Mouse (Mus musculus): Measurements from ENCODE around the gene Pdpr. TPM values are rescaled to one million over a fixed set of nuclear protein-coding genes. Genes with fewer than 3 reads are reported as not detected.
A peak's percentile ranks its signal among the peaks of the same experiment; 100 is the strongest.
"Not testable (repeated sequence)": the region's sequence is repeated elsewhere in the genome, so short reads cannot be mapped to it uniquely, and the experiment has no call there.

Gene Pdpr
- polyA plus RNA-seq, 1 experiment = 14.7 TPM

GRCm38 (mm10) chr8:111058946-111059572 is 35.4 kb upstream of the Pdpr start:
- H3K4me1 ChIP-seq (ENCODE audit: control insufficient read depth, insufficient read depth, low read length) = no peaks in the 10 kb centered on the region
- H3K4me3 ChIP-seq (ENCODE audit: insufficient read depth, low read length) = no peak overlapping the region
- TF ChIP-seq POLR2A (IDR thresholded peaks at IDR 0.05; ENCODE audit: extremely low read depth, insufficient read depth, low read length) = no peak
- TF ChIP-seq CTCF (IDR thresholded peaks at IDR 0.05; ENCODE audit: extremely low read depth, insufficient read depth, low read length) = no peak
- no peak overlapping the region for H3K27ac ChIP-seq (ENCODE audit: insufficient read depth, low read length)

DNA sequence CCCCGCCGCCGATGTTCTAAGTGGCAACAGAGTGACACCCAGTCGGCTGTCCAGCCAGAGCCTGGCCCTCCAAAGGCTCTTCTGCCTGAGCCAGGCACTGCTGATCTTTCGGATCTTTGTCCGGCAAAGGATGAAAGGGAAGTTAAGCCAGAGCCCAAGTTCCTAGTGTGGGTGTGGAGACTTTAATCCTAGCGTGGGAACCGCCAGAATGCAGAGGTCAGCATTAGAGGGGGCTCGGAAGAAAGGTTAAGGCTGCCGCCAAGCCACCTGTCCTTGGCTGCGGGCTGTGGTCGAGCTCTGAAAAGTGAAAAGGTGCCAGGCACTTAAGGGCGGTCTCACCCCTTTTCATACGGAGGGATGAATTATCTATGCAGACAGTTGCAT is 32.8 kb upstream of the Pdpr start:
- no peak for TF ChIP-seq POLR2A (IDR thresholded peaks at IDR 0.05; ENCODE audit: extremely low read depth, insufficient read depth, low read length)
- TF ChIP-seq CTCF (IDR thresholded peaks at IDR 0.05; ENCODE audit: extremely low read depth, insufficient read depth, low read length) = no peak
- H3K27ac ChIP-seq (ENCODE audit: insufficient read depth, low read length) = no peak overlapping the region

GRCm38 (mm10) chr8:111062072-111062757 is 32.2 kb upstream of the Pdpr start:
- no peak for TF ChIP-seq CTCF (IDR thresholded peaks at IDR 0.05; ENCODE audit: extremely low read depth, insufficient read depth, low read length)
- no peak for TF ChIP-seq POLR2A (IDR thresholded peaks at IDR 0.05; ENCODE audit: extremely low read depth, insufficient read depth, low read length)
- H3K27ac ChIP-seq (ENCODE audit: insufficient read depth, low read length) = no peak overlapping the region
- no peaks in the 10 kb centered on the region for H3K4me1 ChIP-seq (ENCODE audit: control insufficient read depth, insufficient read depth, low read length)
- peak overlapping the region; percentile 80 for H3K4me3 ChIP-seq (ENCODE audit: insufficient read depth, low read length)

More for the DNA sequence above, 32.8 kb upstream of the Pdpr start:
- peak overlapping the region; percentile 80 for H3K4me3 ChIP-seq (ENCODE audit: insufficient read depth, low read length)
- no peaks in the 10 kb centered on the region for H3K4me1 ChIP-seq (ENCODE audit: control insufficient read depth, insufficient read depth, low read length)

DNA sequence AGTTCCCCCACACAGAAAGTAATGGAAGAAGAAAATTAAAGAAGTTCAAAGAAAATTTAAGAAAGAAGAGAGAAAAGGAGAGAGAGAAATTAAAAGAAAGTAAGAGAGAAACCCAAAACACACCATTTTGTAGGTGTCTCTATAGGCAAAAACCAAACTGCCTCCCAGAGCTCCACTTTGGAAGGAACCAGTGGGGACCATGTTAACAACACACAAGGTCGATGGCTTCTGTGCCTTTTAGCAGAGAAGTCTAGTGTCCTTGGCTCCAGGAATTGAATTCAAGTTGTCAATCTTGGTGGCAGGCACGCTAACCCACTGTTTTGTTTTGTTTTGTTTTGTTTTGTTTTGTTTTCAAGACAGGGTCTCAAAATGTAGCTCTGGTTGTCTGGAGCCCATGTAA is 31.5 kb upstream of the Pdpr start:
- Histone ChIP-seq H3K4me1 (ENCODE audit: control insufficient read depth, insufficient read depth, low read length) (no peaks in the 10 kb centered on the region), H3K4me3 (ENCODE audit: insufficient read depth, low read length) (no peak overlapping the region), H3K27ac (ENCODE audit: insufficient read depth, low read length) (no peak overlapping the region)
- no peak for TF ChIP-seq POLR2A (IDR thresholded peaks at IDR 0.05; ENCODE audit: extremely low read depth, insufficient read depth, low read length)
- TF ChIP-seq CTCF (IDR thresholded peaks at IDR 0.05; ENCODE audit: extremely low read depth, insufficient read depth, low read length) = no peak

DNA sequence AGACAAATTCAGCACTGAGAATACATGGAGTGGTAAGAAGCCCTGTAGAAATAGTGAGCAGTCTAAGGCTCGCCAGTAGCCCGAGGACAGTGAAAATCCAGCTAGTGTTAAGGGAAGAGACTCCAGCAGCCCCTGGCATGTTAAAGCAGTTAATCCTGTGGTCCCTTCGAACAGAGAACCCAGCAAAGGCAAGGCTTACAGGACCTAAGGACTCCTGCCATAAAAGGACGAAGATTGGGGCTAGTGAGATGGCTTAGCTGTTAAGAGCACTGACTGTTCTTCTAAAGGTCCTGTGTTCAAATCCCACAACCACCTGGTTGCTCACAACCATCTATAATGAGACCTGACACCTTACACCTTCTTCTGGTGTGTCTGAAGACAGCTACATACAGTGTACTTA is 28.1 kb upstream of the Pdpr start:
- no peaks in the 10 kb centered on the region for H3K4me1 ChIP-seq (ENCODE audit: control insufficient read depth, insufficient read depth, low read length)
- no peak overlapping the region for H3K4me3 ChIP-seq (ENCODE audit: insufficient read depth, low read length)
- H3K27ac ChIP-seq (ENCODE audit: insufficient read depth, low read length) = no peak overlapping the region
- TF ChIP-seq POLR2A (IDR thresholded peaks at IDR 0.05; ENCODE audit: extremely low read depth, insufficient read depth, low read length) = no peak

- Histone ChIP-seq H3K27ac (ENCODE audit: insufficient read depth, low read length) (no peak overlapping the region), H3K4me3 (ENCODE audit: insufficient read depth, low read length) (no peak overlapping the region), H3K4me1 (ENCODE audit: control insufficient read depth, insufficient read depth, low read length) (no peaks in the 10 kb centered on the region)
- TF ChIP-seq CTCF (IDR thresholded peaks at IDR 0.05; ENCODE audit: extremely low read depth, insufficient read depth, low read length) (no peak), POLR2A (IDR thresholded peaks at IDR 0.05; ENCODE audit: extremely low read depth, insufficient read depth, low read length) (no peak)
Measured at GRCm38 (mm10) chr8:111067439-111067838, 27.0 kb upstream of the Pdpr start.

DNA sequence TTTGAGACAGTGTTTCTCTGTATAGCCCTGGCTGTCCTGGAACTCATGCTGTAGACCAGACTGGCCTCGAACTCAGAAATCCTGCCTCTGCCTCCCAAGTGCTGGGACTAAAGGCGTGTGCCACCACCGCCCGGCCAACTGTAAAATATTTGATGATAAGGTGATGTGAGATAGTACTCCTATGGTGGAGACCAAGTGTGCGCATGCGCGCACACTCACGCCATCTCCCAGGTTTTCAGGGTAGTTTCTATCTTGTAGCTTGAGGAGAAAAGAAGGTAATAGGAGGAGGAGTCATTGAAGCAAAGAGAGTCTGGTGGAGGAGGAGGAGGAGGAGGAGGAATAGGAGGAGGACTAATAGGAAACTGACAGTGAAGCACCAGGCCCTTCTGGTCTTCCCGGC is 25.8 kb upstream of the Pdpr start:
- H3K4me1 ChIP-seq (ENCODE audit: control insufficient read depth, insufficient read depth, low read length); H3K27ac ChIP-seq (ENCODE audit: insufficient read depth, low read length); H3K4me3 ChIP-seq (ENCODE audit: insufficient read depth, low read length): not testable (repeated sequence)

DNA sequence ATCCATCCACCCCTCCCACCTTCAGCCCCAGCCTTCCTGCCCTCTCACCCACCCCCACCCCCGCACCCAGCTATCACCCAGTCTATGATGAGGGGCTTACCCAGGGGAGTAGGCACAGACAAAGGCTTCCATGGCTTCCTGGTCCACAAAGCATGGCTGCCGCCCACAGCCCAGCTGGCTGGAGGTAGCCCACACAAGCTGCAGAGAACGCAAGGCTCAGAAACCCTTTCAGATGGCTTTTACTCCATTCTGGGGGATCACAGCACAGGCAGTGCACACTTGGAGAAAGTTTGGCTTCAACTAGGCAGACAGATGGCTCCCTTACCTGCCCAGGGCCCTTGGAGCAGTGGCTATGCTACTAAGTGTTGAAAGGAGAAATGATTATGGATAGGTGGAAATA is 18.5 kb upstream of the Pdpr start:
- Histone ChIP-seq H3K4me3 (ENCODE audit: insufficient read depth, low read length) (no peak overlapping the region), H3K4me1 (ENCODE audit: control insufficient read depth, insufficient read depth, low read length) (peaks cover 4% of the 10 kb centered on the region; the same call in 1 of the 2 replicates), H3K27ac (ENCODE audit: insufficient read depth, low read length) (no peak overlapping the region)
- TF ChIP-seq CTCF (IDR thresholded peaks at IDR 0.05; ENCODE audit: extremely low read depth, insufficient read depth, low read length) = no peak
- TF ChIP-seq POLR2A (IDR thresholded peaks at IDR 0.05; ENCODE audit: extremely low read depth, insufficient read depth, low read length) = no peak

- H3K4me3 ChIP-seq (ENCODE audit: insufficient read depth, low read length) = no peak overlapping the region
- TF ChIP-seq POLR2A (IDR thresholded peaks at IDR 0.05; ENCODE audit: extremely low read depth, insufficient read depth, low read length) = no peak
- H3K4me1 ChIP-seq (ENCODE audit: control insufficient read depth, insufficient read depth, low read length) = peaks cover 4% of the 10 kb centered on the region; the same call in 1 of the 2 replicates
- H3K27ac ChIP-seq (ENCODE audit: insufficient read depth, low read length) = no peak overlapping the region
Measured at GRCm38 (mm10) chr8:111079461-111079860, 15.0 kb upstream of the Pdpr start.

DNA sequence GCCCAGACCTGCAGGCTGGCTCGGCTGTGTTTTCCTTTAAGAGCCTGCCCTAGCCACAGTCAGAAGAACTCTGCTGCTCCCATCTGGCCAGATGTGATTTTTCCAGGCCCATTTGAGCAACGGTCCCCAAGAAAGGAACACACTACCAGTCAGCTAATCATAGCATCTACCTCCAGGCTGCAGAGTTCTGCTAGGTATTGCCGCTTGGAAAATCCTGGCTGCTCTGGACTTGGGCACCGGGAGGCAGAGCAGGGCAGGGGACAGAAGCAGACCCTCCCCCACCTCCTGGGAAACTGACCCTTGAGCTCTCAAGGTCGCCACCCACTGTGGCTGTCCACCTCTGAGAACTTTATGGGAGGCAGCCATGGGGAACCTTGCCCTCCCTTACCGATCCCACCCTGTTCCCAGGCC is 14.6 kb upstream of the Pdpr start:
- H3K4me1 ChIP-seq (ENCODE audit: control insufficient read depth, insufficient read depth, low read length) = peaks cover 4% of the 10 kb centered on the region; the same call in 1 of the 2 replicates
- H3K27ac ChIP-seq (ENCODE audit: insufficient read depth, low read length) = no peak overlapping the region
- no peak for TF ChIP-seq CTCF (IDR thresholded peaks at IDR 0.05; ENCODE audit: extremely low read depth, insufficient read depth, low read length)
- TF ChIP-seq POLR2A (IDR thresholded peaks at IDR 0.05; ENCODE audit: extremely low read depth, insufficient read depth, low read length) = no peak
- H3K4me3 ChIP-seq (ENCODE audit: insufficient read depth, low read length) = no peak overlapping the region
